In the genomic region with DNA sequence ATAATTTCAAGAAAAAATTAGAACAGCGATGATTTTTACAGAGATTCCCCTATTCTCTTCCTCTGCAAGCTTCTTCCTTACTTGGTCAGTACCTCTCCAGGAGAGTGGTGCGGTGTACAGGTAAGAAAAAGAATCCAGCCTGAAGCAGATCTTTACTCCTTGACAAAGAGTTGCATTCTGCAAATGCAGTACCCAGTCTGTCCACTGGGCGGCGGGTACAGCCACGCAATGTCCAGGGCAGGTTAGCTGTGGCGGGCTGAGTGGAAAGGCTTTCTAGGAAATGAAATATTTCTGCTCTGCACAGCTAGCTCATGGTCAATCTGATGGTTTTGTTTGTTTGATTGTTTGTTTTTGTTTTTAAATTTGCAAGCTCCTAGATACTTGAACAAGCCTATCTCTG, we compare ENCODE assay signal across 9 mouse cellular contexts.
DNase-seq lines count a peak whose midpoint lies in the region; ATAC-seq and TF ChIP-seq lines count a peak whose summit lies in the region.
"Had no signal": no experiment of that assay in that cellular context is flagged by ENCODE, and none has a peak within 500 bp of the region (broad histone marks: within the 10 kb centered on the region; RNA-seq: fewer than 3 reads in every experiment).

No protein-coding gene starts in this region.

- TF ChIP-seq CTCF in liver, postnatal 0 days (IDR thresholded peaks at IDR 0.05; ENCODE audit: low read depth): peak; percentile 91

- no peak for ATAC-seq in kidney, embryonic 15.5 days (replicated peaks; ENCODE audit: low FRiP score)
- no peak for ATAC-seq in liver, postnatal 0 days

- H3K4me3 ChIP-seq in kidney, embryonic 15.5 days (replicated peaks): no peak overlapping the region
- H3K4me3 ChIP-seq in liver, postnatal 0 days (ENCODE audit: low read depth, low read length): no peak overlapping the region
- H3K4me3 ChIP-seq: embryonic facial prominence, embryonic 13.5 days had no signal

- 0 out of 2 replicates have a peak, but pooled peaks cover 6% of the 10 kb centered on the region for H3K4me1 ChIP-seq in kidney, embryonic 15.5 days
- H3K4me1 ChIP-seq in liver, postnatal 0 days (ENCODE audit: insufficient read depth): no peaks in the 10 kb centered on the region
- H3K4me1 ChIP-seq: embryonic facial prominence, embryonic 13.5 days had no signal

- WGBS in kidney, embryonic 15.5 days: 10% methylated on average over 6 of the region's 6 CpGs
- 13% methylated on average over 6 of the region's 6 CpGs for WGBS in liver, postnatal 0 days (ENCODE audit: insufficient replicate concordance)

- H3K27ac ChIP-seq in kidney, embryonic 15.5 days: no peak overlapping the region
- no peak overlapping the region for H3K27ac ChIP-seq in liver, postnatal 0 days (ENCODE audit: low read depth)
- H3K27ac ChIP-seq: embryonic facial prominence, embryonic 13.5 days had no signal

- no peak overlapping the region for H3K4me2 ChIP-seq in kidney, embryonic 15.5 days
- no peak overlapping the region for H3K4me2 ChIP-seq in liver, postnatal 0 days (ENCODE audit: low read depth, low read length)
- H3K4me2 ChIP-seq: embryonic facial prominence, embryonic 13.5 days had no signal

- TF ChIP-seq EP300 in liver, postnatal 0 days (IDR thresholded peaks at IDR 0.05; ENCODE audit: low read depth): no peak

- DNase-seq in kidney, adult 18-20 months: peak; percentile 87
- DNase-seq in cerebellum, postnatal 14 days: peak; percentile 91 to 95
- DNase-seq in gastrocnemius, adult 18-20 months (ENCODE audit: low spot score): peak; percentile 69
- peak; percentile 83 to 93 for DNase-seq in kidney, postnatal 25 days
- DNase-seq in liver, postnatal 0 days: peak; percentile 77
- DNase-seq in ovary, postnatal 14 days (ENCODE audit: low spot score): peak; percentile 77
- DNase-seq in thymus, postnatal 14 days: peak; percentile 80

- peaks cover 10% of the 10 kb centered on the region; the same call in 1 of the 2 replicates for H3K27me3 ChIP-seq in kidney, embryonic 15.5 days
- H3K27me3 ChIP-seq in liver, postnatal 0 days (ENCODE audit: insufficient read depth, low read length): no peaks in the 10 kb centered on the region

- no peaks in the 10 kb centered on the region for H3K36me3 ChIP-seq in kidney, embryonic 15.5 days
- no peaks in the 10 kb centered on the region for H3K36me3 ChIP-seq in liver, postnatal 0 days (replicated peaks; ENCODE audit: insufficient read depth, low read length)
- H3K36me3 ChIP-seq: embryonic facial prominence, embryonic 13.5 days had no signal

- no peaks in the 10 kb centered on the region for H3K9me3 ChIP-seq in kidney, embryonic 15.5 days (replicated peaks)
- H3K9me3 ChIP-seq in liver, postnatal 0 days (ENCODE audit: low read length): peaks cover 3% of the 10 kb centered on the region; the same call in 1 of the 2 replicates
- H3K9me3 ChIP-seq: embryonic facial prominence, embryonic 13.5 days had no signal

- no peak overlapping the region for H3K9ac ChIP-seq in kidney, embryonic 15.5 days
- no peak overlapping the region for H3K9ac ChIP-seq in liver, postnatal 0 days (replicated peaks)
- H3K9ac ChIP-seq: embryonic facial prominence, embryonic 13.5 days had no signal
